Mouse (Mus musculus) cerebellum, postnatal 10 days (tissue): Measurements from ENCODE around the gene Trio.
A peak's percentile ranks its signal among the peaks of the same experiment; 100 is the strongest.

Experiments used
- DNase-seq, 2 experiments: peaks; one replicate each; pipeline ENCODE4 v3.0.0; 2021; ENCODE audit warnings: mixed read lengths in 2 of 2

Trio gene

DNA sequence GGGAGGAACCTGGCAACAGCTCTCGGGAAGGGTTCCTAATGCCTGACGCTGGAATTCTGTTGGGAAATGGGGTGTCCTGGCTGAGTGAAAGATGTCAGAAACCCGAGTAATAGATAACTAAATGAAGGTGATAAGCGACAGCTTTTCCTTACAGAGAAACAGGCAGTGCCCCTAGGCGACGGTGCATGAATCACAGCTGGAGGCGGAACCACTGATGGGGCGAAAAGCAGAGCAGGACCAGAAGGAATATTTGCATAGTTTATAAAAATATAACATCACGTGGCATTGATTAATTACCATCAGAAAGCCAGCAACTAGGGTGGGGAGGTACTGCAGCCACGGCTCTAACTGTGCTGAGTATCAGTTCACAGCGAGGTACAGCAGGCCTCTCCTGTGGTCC lies 233.2 kb downstream of the Trio start:
- no peak for DNase-seq

DNA sequence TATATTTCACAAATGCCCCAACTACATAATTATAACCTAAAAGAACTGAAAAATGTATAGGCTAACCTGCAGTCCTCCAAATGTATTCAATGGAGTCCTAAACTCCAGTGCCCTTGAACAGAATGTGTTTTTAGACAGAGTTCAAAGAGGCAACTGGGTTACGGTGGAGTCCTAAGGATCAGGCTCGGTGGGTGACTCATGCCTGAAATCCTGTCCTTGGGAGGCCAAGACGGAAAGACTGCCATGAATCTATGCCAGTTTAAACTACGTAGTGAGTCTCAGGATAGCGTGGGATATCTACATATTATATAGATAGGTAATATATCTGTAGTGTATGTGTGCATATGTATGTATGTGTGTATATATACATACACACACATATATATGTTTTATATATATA lies 234.5 kb downstream of the Trio start:
- no peak for DNase-seq

DNA sequence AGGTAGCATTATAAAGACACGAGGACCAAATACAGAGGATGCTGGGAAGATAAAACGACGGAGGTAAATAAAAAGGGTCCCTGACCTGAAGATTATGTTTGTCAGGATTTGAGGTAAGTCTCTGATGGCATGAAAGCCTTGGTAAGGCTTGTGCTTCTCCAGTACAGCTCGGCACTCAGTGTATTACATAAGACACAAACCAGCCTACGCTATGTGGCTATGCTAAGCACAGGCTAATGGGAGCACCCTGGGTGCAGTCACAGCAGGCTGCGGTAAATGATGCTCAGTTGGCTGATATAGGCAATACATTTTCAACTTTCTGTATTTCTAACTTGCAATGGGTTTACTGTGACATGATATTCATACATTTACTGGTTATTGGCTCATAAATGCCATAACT lies 234.9 kb downstream of the Trio start:
- DNase-seq: no peak

DNA sequence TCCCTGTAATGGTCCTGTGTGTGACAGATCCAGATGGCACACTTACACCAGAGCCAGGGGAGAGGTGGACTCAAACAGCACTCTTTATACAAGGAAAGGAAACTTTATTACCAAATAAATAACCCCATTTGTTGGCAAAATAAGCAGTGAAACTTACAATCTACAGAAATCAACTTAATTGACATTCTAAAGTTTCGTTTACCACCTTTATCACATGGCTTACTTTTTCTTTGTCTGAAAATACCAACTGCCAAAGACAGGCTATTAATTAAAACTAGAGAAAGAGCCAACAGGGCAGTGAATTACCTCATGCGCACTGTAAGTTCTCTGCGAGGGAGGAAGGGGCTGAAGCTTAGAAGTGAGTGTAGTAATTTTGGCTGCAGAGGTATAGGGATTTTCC lies 236.3 kb downstream of the Trio start:
- DNase-seq: no peak

DNA sequence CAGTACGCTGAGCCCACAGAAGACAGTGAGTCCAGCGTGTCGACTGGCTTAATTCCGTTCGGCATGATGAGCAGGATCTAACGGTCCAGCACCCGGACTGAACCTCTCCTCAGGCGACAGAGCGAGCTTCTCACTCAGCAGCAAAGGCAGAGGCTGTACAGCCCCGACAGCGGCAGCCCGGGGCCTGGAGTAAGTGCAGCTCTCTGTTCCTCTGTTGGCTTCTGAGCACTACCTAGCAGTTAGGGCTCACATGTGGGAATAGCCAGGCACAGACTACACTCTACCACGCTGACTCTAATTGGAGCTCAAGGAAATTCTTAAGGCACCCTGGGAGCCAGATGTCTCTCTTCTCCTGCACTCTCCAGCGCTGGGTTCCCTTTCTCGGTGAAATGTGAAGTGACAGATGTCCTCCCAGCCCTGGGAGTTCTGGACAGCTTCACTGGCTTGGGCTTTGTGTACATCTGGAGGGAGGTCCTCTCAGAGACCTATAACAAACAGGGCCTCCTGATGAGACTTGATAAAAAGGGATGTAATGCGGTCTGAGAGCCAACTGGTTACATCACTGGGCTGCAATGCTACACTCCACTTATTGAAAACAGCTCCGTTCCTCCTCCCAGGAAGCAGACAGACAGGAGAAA lies 237.4 kb downstream of the Trio start:
- peak; percentile 39 to 41 for DNase-seq

DNA sequence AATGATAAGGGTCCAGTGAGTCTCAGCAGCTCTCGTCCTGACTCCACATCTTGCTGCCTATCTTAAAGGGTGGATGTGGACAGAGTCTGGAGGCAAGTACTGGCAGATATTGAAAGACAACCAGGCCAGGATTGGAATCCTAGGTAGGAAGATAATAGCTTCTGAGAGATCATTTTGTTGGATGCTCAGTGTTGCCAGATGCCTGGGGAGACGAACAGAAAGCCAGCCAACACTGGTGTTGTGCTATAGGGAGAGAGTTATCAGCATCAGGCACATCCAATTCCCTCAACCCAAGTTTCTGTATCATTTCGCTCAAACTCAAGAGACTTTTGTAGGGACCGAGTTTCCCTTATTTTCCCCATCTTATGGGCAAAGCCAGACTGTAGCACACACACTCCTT lies 238.5 kb downstream of the Trio start:
- DNase-seq: peak; percentile 61 to 69

DNA sequence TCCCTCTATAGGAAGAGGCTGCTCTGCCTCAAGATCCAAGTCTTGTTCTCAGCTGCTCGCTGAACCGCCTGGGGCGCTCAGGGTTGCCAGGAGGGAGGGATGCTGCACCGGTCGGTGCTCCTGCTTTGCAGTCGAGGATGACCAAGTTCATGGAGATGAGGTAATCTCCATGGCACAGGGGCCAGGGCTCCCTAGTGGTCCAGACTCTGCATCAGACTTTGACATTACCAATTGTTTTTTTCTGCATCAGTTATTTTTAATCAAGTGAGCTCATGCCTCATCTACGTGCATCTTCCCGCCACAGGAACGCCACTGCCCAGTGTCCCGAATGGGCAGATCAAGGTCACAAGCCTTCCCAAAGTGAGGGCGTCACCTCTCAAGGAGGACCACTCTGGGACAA lies 239.2 kb downstream of the Trio start:
- DNase-seq: peak in 1 of 2 experiments; percentile 47

DNA sequence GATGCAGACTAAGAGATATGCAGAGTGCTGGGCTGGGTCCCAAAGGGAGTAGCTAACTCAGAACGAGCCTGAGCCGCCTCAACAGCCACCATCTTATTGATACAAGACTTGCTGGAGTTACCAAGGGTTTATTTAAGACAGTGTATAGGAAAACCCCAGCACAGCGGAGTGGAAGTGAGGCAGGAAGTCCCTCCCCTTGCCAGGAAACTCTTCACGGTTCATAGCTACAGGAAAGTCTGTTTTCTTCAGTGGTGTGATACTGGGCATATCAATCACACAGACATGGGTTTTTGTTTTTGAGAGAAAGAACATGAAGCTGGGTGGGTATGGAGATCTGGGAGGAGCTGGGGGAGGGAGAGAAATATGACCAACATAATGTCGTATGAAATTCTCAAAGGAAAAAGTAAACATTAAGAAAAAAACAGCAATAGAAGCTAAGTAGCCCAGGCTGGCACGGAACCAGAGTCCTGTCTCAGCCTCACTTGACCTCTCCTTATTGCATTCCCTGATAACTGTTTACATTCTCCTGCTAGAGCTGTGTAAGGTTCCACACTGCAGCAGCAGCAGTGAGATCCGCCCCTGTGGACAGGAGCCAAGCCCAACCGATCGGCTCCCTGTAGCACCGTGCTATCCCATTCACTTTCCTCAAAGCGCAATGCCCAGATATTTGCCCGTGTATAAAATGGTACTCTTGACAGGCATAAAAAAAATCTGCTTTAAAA lies 240.2 kb downstream of the Trio start:
- DNase-seq: peak; percentile 65 to 76

DNA sequence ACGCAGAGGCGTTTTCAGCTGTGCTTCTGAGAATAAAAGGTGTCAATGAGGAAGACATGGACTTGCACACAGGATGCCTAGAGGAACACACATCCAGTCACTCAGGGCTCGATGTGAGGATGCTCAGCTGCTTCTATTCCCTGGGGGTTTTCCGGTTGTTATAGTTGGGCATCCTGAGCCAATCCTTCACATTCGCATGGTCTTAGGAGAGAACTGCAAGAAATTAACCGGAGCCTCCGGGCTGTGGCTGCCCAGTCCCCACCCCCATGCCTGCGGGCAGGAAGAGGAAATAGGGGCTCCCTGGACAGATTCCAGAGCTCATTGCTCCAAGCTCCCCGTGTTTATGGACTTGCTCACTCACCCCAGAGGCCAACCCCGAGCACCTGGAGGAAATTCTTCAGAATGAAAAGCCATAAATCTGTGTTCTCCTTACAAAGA lies 241.5 kb downstream of the Trio start:
- DNase-seq: peak; percentile 49 to 53

DNA sequence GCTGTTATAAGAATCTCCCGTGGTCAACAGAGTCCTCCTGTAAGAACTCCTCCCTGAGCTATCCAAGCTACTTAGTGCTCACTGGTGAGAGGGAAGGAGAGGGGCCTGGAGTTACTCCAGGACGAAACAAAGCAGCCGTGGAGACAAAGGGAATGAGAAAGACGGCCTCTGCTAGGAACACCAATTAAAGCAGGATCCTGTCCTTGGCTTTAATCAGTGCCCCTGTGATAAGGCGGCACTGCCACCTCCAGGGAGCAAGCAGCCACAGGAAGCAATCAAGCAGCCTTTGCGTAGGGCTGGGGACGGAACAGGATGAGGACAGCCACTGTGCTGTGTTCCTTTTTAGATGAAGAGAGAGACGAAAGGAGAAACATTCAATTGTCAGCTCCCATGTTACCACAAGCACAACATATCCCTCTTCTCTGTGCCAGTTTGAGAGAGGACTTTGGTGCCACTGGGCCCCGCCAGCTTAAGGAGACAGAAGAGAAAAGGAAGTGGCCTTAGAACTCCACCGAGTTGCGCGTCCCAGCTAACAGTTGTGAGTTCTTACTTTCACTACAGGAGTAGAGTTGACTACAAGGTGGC lies 242.0 kb downstream of the Trio start:
- no peak for DNase-seq

DNA sequence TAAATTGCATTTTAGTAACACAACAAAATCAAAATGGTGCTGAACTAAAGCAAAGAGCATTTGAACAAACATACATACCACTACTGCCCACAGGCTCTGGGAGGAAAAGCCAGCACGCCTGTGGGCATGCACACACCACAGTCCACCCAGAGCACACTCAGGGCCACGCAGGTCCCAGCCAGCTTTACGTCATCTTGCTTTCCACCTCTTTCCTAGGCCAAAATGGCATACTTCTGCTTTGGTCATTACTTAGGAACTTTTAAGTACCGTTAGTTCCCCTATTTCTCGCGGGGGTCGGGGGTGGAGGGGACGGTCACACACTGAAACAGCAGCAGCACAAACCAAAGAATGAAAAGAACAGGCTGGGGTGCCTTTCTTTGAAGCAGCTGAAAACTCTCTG lies 242.6 kb downstream of the Trio start:
- no peak for DNase-seq

DNA sequence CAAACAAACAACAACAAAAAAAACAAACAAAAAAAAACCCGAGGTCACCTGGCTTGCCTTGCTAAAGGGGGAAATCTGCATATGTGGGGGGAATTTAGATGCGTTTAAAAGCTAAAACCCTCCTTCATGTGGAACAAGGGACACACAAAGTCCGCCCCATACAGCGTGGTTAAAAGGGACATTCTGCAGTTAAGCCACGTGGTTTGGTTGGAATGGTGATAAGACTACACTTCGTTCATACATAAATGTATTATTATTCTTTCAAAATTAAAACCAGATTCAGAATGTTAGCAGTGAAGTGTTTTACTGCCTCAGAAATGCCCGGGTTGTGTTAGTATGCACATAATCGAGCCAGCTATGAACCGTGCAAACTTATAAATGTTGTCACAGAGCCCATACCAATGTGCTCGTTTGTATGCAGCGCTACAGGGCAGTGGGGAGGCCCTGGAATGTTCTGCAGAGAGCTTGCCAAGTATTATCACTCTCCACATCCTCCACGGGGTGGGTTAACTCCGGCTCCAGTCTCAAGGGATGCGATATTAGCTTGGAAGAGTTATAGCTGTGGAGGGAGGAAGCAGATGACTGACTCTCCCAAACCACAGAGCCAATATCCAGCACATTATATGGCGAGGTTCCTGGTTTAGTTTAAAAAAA lies 243.1 kb downstream of the Trio start:
- DNase-seq: peak in 1 of 2 experiments; percentile 39

DNA sequence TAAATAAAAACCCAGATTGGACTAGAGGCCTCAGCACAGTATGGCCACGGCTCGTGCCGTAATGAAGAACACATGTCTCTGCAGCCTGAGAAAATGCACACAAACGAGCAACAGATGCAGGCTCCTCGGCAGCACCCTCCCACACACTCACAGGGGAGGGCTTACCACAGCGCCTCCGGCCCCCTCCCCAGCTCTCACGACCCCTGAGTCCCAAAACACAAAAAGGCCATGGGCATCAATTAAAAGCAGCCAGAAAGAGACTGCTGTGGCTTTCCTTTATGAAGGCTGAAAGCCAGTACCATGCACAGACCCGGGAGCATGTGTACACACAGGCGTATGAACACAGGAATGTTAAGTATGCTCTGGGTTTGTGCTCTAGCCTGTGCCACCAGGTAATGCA lies 245.8 kb downstream of the Trio start:
- no peak for DNase-seq

DNA sequence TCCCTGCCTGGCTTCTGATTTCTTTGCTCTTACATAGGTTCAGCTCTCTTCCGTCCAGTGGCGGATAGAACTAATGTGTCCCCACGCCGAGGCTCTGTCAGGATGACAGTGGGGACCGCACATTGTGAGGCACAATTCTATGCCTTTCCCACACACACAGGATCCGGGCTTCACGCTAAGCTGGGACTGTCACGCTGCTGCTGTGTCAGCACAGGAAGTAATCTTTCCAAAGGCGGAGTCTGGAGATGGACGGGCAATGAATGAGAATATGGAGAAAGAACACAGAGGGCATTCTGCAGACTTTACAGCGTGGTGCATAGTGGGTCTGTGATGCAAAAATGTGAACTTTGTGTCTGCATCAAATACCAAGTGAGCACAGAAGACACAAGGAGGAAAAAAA lies 246.2 kb downstream of the Trio start:
- no peak for DNase-seq

DNA sequence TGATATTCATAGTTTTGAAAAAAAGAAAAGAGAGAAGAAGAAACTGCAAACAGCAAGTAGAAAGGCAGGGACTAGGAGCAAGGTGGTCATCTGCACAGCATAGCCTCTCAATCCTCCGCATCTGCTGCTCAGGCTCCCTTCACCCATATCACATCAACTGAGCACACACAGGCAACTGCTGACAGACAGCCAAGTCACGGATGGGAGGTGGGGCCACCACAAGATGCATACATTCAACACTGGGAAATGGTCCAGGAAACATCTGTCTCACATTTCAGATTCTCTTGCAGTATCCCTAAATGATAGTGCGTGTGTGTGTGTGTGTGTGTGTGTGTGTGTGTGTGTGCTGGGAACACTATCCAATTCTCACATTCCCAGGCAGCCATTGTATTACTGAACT lies 247.4 kb downstream of the Trio start:
- DNase-seq: no peak

DNA sequence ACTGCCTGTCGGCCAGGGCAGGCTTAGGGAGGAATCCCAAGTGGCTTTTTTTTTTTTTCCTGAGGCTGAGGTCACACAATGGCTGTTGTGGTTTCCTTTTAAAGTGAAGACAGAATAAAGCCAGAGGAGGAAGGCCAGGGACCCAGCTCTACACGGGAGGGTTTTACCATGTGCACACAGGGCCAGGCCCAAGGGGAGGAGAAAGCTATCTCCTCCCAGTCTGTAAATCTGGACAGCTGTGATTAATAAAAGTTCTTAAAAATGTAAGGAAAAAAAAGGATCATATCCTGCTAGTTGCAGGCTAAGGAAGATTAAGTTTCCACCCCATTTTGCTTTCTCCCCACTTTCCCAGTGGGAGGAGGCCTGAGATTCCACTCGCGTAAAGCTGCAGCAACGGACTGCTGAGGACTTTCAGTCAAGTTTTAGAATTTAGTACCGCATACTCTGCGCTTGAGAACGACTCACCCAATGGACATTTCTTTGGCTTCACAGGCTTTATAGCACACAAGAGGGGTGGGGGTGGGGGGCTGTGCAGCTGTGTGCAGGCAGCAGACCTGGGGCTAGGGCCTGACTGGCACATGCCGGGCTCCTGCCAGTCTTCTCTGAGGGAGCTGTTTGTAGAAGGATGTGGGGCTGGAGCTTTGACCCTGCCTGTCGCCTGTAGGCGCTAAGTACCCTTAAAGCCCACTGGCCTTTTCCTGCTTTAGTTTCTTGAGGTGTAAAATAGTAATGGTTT lies 248.0 kb downstream of the Trio start:
- no peak for DNase-seq

DNA sequence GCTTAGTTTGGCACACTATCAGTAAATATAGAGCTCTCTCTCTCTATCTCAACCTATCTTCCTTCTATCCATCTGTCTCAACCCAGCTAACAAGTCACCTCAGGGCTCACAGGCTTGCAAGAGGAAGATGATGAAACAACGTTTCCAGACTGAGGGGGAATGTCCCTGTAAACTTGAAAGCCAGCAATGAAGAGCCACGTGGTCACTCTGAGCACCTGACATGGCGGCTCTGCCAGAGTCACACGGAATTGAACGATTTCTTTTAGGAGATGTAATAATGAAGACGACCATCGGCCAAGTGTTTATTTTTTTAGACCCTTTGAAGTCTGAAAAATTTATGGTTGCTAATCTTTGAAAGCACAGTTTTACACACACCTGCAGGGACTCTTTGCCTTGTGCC lies 251.2 kb downstream of the Trio start:
- no peak for DNase-seq

DNA sequence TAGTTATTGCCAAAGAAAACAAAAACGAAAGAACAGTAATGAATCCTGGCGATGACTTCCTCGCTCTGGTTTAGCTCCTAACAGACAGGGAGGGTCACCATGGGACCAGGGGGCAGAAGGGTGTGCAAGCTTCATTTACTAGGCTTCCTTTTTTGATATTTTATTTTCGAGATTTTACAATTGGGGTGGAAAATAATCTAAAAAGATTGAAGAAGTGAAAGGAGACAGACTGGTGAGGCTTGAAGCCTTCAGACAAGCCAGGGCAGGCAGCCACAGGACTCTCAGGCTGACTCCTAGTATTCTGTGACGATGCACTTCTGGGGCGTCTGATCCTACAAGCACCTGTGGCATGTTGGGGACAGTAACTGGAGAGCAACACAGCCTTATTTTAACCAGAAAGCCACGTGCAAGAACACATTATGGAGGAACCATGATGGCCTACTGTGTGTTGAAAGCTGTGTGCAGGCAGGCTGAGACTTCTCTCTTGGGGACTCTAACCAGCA lies 253.5 kb downstream of the Trio start:
- no peak for DNase-seq

DNA sequence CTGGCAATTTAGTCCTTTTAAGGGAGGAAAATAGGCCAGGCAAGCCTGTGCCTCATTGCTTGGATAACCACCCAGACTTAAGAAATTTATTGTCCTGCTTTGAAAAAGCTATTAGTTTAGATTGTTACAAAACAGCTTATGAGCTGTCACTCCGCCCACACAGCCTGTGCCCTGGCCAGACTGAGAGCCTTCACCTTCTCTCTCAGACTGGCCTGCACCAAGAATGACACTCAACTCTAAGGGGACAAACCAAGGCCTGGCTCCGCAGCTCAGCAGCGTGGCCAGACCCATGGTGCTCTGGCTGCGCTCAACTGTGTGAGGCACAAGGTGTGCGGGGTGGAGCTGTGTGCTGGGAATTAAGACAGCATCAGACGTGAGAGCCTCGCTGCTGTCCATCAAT lies 254.1 kb downstream of the Trio start:
- no peak for DNase-seq

DNA sequence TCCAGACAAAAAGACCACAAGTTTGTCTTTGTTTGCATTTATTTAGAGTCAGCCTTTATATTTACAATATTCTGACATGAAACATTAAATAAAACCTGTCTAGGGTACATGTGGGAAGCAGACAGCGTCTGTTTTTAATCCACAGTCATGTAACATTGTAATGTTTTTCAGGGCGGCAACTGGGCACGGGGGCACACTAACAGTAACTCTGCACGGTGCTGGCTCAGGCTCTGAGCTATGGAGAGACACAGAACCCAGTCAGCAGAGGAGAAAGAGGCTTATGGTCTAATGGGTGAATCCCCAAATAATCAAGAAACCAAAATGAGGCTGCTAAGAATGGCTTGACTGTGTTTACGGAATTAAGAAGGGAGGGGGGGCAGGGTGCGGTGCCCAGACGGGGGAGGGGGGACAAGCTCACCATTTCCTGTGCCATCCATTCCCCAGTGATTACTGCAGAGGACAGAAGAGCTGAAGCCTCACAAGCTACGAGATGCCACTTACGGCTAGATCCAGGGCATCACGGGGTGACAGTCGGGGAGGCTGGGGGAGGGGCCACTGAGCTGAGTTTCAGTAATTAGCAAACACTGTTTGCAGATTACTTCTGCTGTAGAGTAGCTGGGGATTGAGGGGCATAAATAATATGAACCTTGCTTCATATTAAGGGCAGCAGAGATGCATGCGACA lies 255.0 kb downstream of the Trio start:
- DNase-seq: no peak

DNA sequence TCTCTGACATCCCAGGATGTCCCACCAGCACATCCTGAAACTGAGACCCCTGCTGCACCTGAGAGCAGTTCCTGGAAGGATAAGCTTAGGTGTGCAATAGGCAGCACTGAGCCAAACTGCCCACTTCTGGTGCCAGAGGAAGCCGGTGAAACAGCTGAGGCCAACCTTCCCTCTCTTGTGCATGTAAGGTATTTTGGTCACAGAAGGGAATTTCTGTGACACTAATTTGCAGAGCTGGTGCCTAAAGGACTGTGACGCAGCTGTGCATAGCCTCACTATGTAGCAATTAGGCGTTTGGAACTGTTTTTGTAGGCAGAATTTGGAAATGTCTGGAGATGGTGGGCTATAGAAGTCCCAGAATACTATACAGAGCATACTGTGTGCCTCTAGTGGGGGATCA lies 264.2 kb downstream of the Trio start:
- DNase-seq: no peak

DNA sequence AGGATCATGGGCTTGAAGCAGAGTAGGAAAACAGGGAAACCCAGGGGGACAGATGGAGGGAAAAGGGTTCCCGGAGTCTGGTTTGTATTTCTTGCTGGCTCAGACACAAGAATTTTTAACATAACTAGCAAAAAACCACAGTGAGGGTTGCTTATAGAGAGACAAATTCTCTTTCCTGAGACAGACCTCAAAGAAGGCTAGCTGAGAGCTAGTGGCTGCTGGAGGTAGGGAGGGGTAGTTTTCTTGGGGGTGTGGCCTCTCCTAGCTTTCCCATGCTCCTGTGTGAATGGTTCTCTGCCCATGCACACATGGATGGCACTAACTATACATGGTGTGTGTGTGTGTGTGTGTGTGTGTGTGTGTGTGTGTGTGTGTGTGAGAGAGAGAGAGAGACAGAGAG lies 265.0 kb downstream of the Trio start:
- no peak for DNase-seq
